Mouse (Mus musculus) MN1 (cell line): ENCODE measurements around the gene Timeless.
"Not testable (repeated sequence)": the region's sequence is repeated elsewhere in the genome, so short reads cannot be mapped to it uniquely, and the experiment has no call there.

ENCODE experiments used
- DNase-seq: peaks from one replicate; pipeline ENCODE4 v3.0.0-alpha.2; 2016; ENCODE audit warnings: low spot score

Timeless gene

GRCm38 (mm10) chr10:128214112-128214511 is 17.8 kb upstream of the Timeless start:
- DNase-seq: not testable (repeated sequence)

- DNase-seq: no peak
Observed at GRCm38 (mm10) chr10:128214981-128215380, 16.9 kb upstream of the Timeless start.

- DNase-seq: no peak
Observed at GRCm38 (mm10) chr10:128218387-128219117, 13.3 kb upstream of the Timeless start.

- no peak for DNase-seq
Observed at GRCm38 (mm10) chr10:128221533-128222286, 10.2 kb upstream of the Timeless start.

GRCm38 (mm10) chr10:128225064-128225463 is 6.8 kb upstream of the Timeless start:
- DNase-seq: no peak

GRCm38 (mm10) chr10:128225538-128225937 is 6.3 kb upstream of the Timeless start, which contains the start of gene Mip:
Mip (plus strand) TSS chr10:128225838.
- DNase-seq: no peak

GRCm38 (mm10) chr10:128227592-128227991 is 4.3 kb upstream of the Timeless start:
- DNase-seq: no peak

- DNase-seq: no peak
Observed at GRCm38 (mm10) chr10:128228009-128228408, 3.9 kb upstream of the Timeless start.

- DNase-seq: no peak
Observed at GRCm38 (mm10) chr10:128230582-128230981, 1.3 kb upstream of the Timeless start.

GRCm38 (mm10) chr10:128231146-128231545 is 719 bp upstream of the Timeless start:
- DNase-seq: no peak

- peak; percentile 97 for DNase-seq
Observed at GRCm38 (mm10) chr10:128232420-128232985, 638 bp downstream of the Timeless start.

GRCm38 (mm10) chr10:128236321-128236720 is 4.5 kb downstream of the Timeless start:
- no peak for DNase-seq

GRCm38 (mm10) chr10:128237807-128238480 is 6.1 kb downstream of the Timeless start:
- peak; percentile 99 for DNase-seq

GRCm38 (mm10) chr10:128239140-128239539 is 7.3 kb downstream of the Timeless start:
- no peak for DNase-seq

GRCm38 (mm10) chr10:128240131-128240530 is 8.3 kb downstream of the Timeless start:
- no peak for DNase-seq

GRCm38 (mm10) chr10:128243252-128243651 is 11.4 kb downstream of the Timeless start:
- DNase-seq: no peak

- DNase-seq: no peak
Observed at GRCm38 (mm10) chr10:128244121-128244520, 12.3 kb downstream of the Timeless start.

- DNase-seq: peak; percentile 86
Observed at GRCm38 (mm10) chr10:128247020-128247732, 15.3 kb downstream of the Timeless start.

- DNase-seq: no peak
Observed at GRCm38 (mm10) chr10:128250565-128250964, 18.7 kb downstream of the Timeless start.

GRCm38 (mm10) chr10:128253677-128254255 is 21.9 kb downstream of the Timeless start, which contains the start of gene Apon:
Apon (plus strand) TSS chr10:128254096.
- DNase-seq: no peak

GRCm38 (mm10) chr10:128255925-128256324 is 24.1 kb downstream of the Timeless start:
- DNase-seq: no peak
